Mouse (Mus musculus) thymus, adult 2 months (tissue): ENCODE data around the gene Mettl23.

Experiments
- CTCF ChIP-seq: fragments of 200-500 bp; IDR thresholded peaks from 2 replicates; pipeline ENCODE4 v1.5.1; 2012; ENCODE audit warnings: mild to moderate bottlenecking, control low read depth, low read length, moderate library complexity, borderline replicate concordance; ENCODE audit not compliant: control insufficient read depth, poor library complexity, insufficient read depth; ENCODE audit errors: extremely low read depth
- POLR2A ChIP-seq: fragments of 200-500 bp; IDR thresholded peaks from 2 replicates; pipeline ENCODE4 v1.6.1; 2012; ENCODE audit warnings: mild to moderate bottlenecking, low read length, control low read depth, moderate library complexity; ENCODE audit not compliant: control insufficient read depth, poor library complexity, insufficient read depth; ENCODE audit errors: extremely low read depth

DNA sequence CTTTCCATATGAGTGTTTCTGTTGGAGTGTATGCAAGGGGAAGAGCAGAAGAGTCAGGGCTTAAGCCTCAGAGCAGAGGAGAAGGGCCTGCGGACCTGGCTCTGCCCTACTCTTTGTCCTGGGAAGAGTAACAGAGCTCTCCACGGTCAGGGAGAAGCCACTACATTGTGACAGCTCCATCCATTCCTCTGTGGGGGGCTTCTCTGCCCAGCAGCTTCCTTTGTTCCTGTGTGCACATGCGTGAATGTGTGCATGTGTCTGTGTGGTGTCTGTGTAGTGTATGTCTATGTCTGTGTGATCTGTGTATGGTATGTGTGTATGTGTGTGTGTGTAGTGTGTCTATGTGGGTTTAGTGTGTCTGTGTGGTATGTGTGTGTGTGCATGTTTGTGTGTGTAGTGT is 52.3 kb downstream of the Mettl23 start:
- no peak for TF ChIP-seq CTCF
- no peak for TF ChIP-seq POLR2A
